Mouse (Mus musculus) lung, postnatal 0 days (tissue): ENCODE measurements around the gene Cyp2e1.

ENCODE experiments used
- CTCF ChIP-seq: IDR thresholded peaks from 2 replicates; pipeline ENCODE4 v1.5.1; 2016; ENCODE audit warnings: antibody characterized with exemption, mild to moderate bottlenecking
- EP300 ChIP-seq: IDR thresholded peaks from 2 replicates; pipeline ENCODE4 v1.6.1; 2016; ENCODE audit warnings: antibody characterized with exemption, mild to moderate bottlenecking, control low read depth

GRCm38 (mm10) chr7:140717155-140718055 is 46.1 kb upstream of the Cyp2e1 start:
- no peak for TF ChIP-seq EP300
- TF ChIP-seq CTCF, result no peak
